Mouse (Mus musculus) heart, postnatal 4 days (tissue): ENCODE measurements around the gene Nxf1. TPM values are rescaled to one million over a fixed set of nuclear protein-coding genes. Genes with fewer than 3 reads are reported as not detected.
"Not testable (repeated sequence)": the region's sequence is repeated elsewhere in the genome, so short reads cannot be mapped to it uniquely, and the experiment has no call there.

Source experiments
- DNase-seq: peaks from one replicate; pipeline ENCODE4 v3.0.0; 2021
- total RNA-seq, 2 experiments: library from RNA; stranded (reverse); gene quantifications; 2 replicates each; pipeline ENCODE4 v1.2.3; 2021

Nxf1 gene
- 10 to 100 TPM; 82.1 to 86.1 TPM for total RNA-seq

- DNase-seq, result peak; percentile 96
Observed at GRCm38 (mm10) chr19:8756635-8757387, at the start of gene Nxf1. Gene Nxf1 (plus strand): TSS chr19:8757073.

- DNase-seq, result no peak
Observed at GRCm38 (mm10) chr19:8708954-8709353, 47.9 kb upstream of the Nxf1 start.

GRCm38 (mm10) chr19:8710057-8710456 lies 46.8 kb upstream of the Nxf1 start:
- DNase-seq, result no peak

GRCm38 (mm10) chr19:8711506-8711905 lies 45.4 kb upstream of the Nxf1 start:
- no peak for DNase-seq

- no peak for DNase-seq
Observed at GRCm38 (mm10) chr19:8711949-8712869, 44.7 kb upstream of the Nxf1 start.

- DNase-seq, result peak; percentile 85
Observed at GRCm38 (mm10) chr19:8712870-8713305, 44.0 kb upstream of the Nxf1 start.

- DNase-seq, result peak; percentile 96
Observed at GRCm38 (mm10) chr19:8713306-8713996, 43.4 kb upstream of the Nxf1 start.

GRCm38 (mm10) chr19:8713997-8714652 lies 42.7 kb upstream of the Nxf1 start:
- DNase-seq, result no peak

- DNase-seq, result no peak
Observed at GRCm38 (mm10) chr19:8714653-8715481, 42.0 kb upstream of the Nxf1 start.

- no peak for DNase-seq
Observed at GRCm38 (mm10) chr19:8715868-8716766, 40.8 kb upstream of the Nxf1 start.

- no peak for DNase-seq
Observed at GRCm38 (mm10) chr19:8716767-8717475, 40.0 kb upstream of the Nxf1 start.

- DNase-seq, result peak; percentile 72
Observed at GRCm38 (mm10) chr19:8718357-8718756, 38.5 kb upstream of the Nxf1 start.

GRCm38 (mm10) chr19:8719037-8719436 lies 37.8 kb upstream of the Nxf1 start:
- DNase-seq, result not testable (repeated sequence)

GRCm38 (mm10) chr19:8721378-8721777 lies 35.5 kb upstream of the Nxf1 start:
- no peak for DNase-seq

GRCm38 (mm10) chr19:8722021-8722420 lies 34.9 kb upstream of the Nxf1 start:
- DNase-seq, result no peak

GRCm38 (mm10) chr19:8722559-8722906 lies 34.3 kb upstream of the Nxf1 start:
- DNase-seq, result no peak

- peak; percentile 96 for DNase-seq
Observed at GRCm38 (mm10) chr19:8722907-8723573, 33.8 kb upstream of the Nxf1 start, which contains the start of gene Slc3a2. Gene Slc3a2 (minus strand): TSS chr19:8723369.

GRCm38 (mm10) chr19:8723574-8724346 lies 33.1 kb upstream of the Nxf1 start:
- peak; percentile 19 for DNase-seq
